Mouse (Mus musculus): Measurements from ENCODE around the gene Atp6v1c2.

Gene Atp6v1c2

GRCm38 (mm10) chr12:17255602-17256001 lies 73.6 kb downstream of the Atp6v1c2 start:
- DNase-seq: no peak

DNA sequence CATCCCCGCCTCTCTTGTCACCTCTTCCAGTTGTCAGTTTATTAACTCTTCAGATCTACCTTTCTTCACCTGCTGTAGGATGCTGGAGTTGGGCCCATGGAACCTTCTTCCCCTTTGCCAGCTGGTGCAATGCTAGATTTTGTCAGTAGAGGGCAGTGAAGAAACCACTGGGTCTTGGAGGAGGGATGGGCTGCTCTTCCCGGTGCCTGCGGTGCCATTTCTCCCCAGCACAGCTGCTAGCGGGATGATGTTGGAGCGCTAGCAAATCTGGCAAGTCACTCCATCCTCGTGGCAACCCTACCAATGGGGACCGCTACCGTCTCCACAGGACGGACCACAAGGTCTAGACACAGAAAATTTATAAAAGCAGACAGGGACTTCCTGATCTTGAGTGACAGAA lies 76.1 kb downstream of the Atp6v1c2 start:
- DNase-seq: peak; percentile 54

- DNase-seq: no peak
These were observed 78.2 kb downstream of the Atp6v1c2 start for GRCm38 (mm10) chr12:17250962-17251361.

DNA sequence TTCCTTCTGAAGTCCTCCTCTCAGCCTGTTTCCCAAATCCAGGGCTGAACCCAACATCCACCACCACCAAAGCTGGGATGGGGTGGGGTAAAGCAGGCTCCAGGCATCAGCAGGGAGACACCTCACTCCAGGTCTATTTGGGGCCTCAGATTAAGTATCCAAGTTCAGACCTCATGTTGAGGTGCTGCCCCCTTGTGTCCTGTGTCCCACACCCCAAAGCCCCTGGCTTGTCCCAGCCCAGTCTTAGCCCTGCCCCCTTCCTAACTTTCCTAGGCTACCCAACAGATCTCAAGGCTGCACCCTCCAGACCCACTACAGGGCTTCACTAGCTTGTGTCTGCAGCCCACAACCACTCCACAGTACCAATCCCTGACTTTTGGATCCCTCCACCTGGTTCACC lies 87.1 kb downstream of the Atp6v1c2 start:
- DNase-seq: no peak

DNA sequence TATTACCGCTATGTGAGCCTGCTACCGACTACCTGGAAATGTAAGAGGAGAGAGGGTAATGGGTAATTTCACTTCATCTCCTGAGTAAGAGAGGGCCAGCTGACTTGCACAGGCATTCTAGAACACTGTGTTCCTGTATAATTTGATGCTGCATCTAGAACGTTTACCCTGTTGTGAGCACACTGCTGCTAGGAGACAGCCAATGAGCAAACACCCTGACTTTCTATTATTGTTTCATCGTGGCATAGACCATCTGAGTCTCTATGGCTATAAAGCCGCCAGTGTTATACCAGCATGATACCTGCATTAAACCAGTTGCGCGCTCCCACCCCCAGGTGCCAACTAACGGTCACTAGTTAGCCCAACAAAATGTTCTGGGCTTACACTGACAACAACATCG lies 87.5 kb downstream of the Atp6v1c2 start:
- no peak for DNase-seq

DNA sequence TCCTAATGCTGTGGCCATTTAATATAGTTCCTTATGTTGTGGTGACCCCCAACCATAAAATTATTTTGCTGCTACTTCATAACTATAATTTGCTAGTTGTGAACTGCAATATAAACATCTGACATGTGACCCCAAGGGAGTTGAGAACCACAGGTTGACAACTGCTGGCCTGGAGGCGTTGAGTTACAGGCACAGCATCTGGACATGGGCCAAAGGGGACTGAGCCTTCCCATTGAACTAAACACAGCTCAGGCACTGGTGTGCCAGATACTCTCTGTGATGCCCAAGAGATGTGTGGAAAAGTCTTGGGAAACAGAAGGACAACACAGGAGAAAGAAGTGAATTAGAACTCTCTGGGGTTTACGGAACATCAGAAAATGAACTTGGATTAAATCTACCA lies 88.1 kb downstream of the Atp6v1c2 start:
- no peak for DNase-seq

- DNase-seq: no peak
These were observed 89.8 kb downstream of the Atp6v1c2 start for GRCm38 (mm10) chr12:17239428-17239688.

DNA sequence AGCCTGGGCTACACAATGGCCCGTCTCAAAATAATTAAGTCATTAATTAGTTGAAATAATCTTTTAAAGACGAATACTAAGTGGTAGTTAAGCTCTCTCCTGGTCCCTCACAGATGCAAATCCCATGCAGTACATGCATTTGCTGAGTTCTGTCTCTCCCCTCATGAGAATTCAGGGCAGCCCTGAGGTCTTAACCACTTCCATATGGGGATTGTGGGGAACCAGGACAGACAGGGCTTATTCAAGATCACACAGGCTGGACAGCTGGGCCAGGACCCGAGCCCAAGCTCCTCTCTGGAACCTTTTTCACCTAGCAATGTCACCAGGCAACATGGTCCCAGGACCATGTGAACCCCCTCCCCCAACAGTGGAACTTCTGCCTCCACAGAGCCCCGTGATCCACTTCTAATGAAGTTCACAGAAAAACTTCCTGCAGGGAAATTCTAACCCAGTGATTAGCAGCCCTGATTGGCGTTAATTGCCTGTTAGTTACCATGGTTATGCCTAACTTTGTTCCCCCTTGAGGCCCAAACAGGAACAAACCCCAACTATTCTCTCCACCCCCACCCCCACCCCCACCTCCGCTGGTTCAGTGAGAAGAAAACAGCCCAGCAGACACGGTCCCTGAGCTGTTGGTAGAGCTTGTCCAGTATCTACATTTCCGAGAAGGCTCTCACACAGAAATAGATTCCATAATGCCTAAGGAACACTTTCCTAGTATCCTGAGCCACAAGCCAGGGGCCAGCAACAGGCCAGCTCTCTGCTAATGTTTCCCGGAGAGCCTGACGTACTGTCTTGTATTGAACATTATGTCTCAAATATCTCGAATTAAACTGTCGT lies 90.4 kb downstream of the Atp6v1c2 start:
- no peak for DNase-seq

DNA sequence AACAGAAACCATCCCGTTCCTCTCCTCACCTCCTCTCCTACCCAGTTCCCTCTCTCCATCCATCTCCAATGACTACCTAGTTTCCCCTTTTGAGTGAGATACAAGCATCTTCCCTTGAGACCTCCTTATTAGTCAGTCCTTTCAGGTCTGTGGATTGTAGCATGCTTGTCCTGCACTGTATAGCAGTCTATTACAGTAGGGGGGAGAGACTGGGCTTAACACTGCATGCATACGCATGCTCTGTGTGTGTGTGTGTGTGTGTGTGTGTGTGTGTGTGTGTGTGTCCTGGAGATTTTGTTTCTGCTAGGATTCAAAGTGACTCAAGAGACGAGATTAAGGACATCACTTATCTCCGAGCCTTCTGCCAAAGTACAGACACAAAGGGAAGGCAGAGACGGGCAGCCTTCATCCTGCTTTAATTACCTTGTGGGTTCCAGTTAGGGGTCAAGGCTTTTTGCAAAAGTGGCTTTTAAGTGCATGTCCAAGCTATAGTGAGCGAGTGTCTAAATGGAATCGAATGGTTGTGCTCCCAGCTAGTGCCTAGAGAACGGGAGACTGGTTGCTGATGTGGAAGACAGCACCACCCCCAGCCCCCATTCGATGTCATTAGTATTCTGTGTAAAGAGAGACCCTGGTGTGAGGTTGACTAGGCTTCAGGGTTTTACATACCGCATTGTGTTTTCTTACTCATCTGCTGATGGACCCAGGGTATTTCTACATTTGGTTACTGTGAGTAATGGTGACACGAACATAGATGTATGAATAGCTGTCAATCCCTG lies 93.4 kb downstream of the Atp6v1c2 start:
- DNase-seq: no peak
